Mouse (Mus musculus) thymus, postnatal 0 days (tissue): ENCODE results near the gene Gm26602. TPM values are rescaled to one million over a fixed set of nuclear protein-coding genes. Genes with fewer than 3 reads are reported as not detected.
A peak's percentile ranks its signal among the peaks of the same experiment; 100 is the strongest.
"Not testable (repeated sequence)": the region's sequence is repeated elsewhere in the genome, so short reads cannot be mapped to it uniquely, and the experiment has no call there.

Experiments
- DNase-seq: peaks from one replicate; pipeline ENCODE4 v3.0.0-alpha.2; 2015; ENCODE audit warnings: low spot score
- polyA plus RNA-seq: library from polyadenylated mRNA; unstranded; fragments of >200 nt; fragmentation: Nextera tagmentation; extraction: Ambion mirVana; gene quantifications from 2 replicates; pipeline ENCODE4 v1.2.1, GENCODE M21; 2015

Gm26602 gene
- polyA plus RNA-seq, 1 experiment from 2014 or later: 5.3 TPM

- not testable (repeated sequence) for DNase-seq
These were observed 25.7 kb upstream of the Gm26602 start for GRCm38 (mm10) chr10:79884938-79885337.

- no peak for DNase-seq
These were observed 24.6 kb upstream of the Gm26602 start, which contains the start of gene Elane for GRCm38 (mm10) chr10:79886054-79886453. Gene Elane (plus strand): TSS chr10:79886247.

DNA sequence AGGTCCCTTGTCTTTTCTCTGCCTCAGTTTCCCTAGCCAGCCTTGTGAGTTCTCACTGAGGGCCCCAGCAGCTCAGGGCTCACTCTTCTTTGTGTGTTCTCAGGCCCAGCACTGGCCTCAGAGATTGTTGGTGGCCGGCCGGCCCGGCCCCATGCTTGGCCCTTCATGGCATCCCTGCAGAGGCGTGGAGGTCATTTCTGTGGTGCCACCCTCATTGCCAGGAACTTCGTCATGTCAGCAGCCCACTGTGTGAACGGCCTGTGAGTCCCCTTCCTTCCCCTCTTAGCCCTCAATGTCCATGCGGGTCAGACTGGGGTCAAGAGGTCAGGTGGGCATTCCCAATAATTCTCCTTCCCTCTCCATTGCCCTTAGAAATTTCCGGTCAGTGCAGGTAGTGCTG is 24.0 kb upstream of the Gm26602 start:
- no peak for DNase-seq

GRCm38 (mm10) chr10:79889386-79889785 is 21.3 kb upstream of the Gm26602 start:
- no peak for DNase-seq

- DNase-seq: no peak
These were observed 20.0 kb upstream of the Gm26602 start, which contains the start of gene Cfd for GRCm38 (mm10) chr10:79890670-79891069. Gene Cfd (plus strand): TSS chr10:79890853.

DNA sequence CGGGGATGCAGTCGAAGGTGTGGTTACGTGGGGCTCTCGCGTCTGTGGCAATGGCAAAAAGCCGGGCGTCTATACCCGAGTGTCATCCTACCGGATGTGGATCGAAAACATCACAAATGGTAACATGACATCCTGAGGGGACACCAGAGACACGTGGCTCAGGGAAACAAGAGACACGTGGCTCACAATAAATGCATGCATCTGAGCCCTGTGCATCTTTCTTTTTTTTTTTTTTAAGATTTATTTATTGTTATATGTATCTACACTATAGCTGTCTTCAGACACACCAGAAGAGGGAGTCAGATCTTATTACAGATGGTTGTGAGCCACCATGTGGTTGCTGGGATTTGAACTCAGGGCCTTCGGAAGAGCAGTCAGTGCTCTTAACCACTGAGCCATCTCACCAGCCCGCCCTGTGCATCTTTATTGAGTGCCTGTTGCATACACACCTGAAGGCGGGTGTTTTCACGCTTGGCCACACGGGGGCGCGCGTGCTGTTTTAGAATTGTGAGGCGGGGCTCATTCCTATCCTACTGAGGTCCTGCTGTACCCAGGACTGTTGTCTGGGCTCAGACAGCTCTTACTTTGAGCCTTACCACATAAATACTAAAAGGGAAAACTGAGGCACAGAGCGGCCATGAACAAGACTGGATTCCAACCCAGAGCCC is 18.1 kb upstream of the Gm26602 start:
- peak; percentile 81 for DNase-seq

- no peak for DNase-seq
These were observed 14.3 kb upstream of the Gm26602 start for GRCm38 (mm10) chr10:79896306-79896705.

GRCm38 (mm10) chr10:79896814-79897213 is 13.8 kb upstream of the Gm26602 start:
- no peak for DNase-seq

DNA sequence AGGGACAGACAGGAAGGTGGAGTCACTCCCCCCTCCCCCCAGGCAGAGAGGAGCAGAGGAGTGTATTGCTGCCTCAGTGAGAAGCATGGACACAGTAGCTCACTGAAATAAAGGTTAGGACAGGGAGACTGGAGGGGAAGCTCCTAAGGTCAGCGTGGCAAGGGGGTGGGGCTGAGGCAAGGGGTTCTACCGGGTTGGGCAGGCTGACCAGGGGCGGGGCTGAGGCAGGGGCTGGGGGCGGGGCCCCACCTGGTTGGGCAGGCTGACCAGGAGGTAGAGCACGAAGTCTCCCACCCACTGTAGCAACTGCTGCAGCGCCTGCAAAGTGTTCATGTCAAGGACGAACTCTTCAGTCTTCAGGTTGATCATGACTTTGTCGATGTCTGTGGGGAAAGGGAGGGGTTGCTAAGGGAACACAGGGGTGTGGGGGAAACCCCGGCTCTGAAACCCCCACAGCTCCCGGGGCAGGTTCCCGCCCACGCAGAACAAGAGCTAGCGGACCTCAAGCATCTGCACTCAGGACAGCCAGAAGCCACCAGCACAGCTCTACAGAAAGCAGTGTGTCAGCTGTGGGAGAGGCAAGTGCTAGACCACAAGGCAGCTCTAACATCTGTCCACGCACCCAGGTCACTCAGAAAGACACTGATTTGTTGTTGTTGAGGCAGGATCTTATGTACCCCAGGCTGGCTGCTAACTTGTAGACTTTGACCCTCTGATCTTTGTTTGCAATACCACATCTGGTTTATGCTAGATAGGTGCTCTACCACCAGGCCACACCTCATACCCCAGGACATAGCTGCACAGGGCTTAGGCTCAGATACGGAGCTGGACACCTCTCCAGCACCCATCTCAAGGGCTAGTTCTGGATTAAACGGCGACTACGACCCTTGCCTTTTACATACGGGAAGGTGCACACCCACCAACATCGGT is 13.1 kb upstream of the Gm26602 start:
- no peak for DNase-seq

DNA sequence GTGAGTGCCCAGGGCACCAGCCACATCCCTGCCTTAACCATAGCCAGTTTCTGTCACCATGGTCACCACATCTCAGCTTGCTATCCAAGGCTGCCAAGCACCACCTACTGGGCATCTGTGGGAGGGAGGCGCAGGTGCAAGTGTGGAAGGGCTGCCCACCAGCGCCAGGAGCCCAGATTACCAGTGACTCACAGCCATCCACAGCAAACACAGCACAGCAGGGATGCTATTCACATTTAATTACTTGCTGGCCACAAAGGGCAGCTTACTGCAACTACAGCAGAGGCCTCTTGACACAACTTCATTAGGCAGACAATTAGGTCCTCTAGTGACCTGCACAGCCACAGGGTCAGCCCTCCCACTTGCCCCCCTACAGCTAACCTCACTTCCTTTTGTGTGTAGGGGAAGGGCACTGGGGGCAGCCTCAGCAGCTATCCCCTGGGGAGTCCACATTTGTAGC is 9.7 kb upstream of the Gm26602 start:
- DNase-seq: no peak

GRCm38 (mm10) chr10:79906712-79907111 is 3.9 kb upstream of the Gm26602 start:
- no peak for DNase-seq

DNA sequence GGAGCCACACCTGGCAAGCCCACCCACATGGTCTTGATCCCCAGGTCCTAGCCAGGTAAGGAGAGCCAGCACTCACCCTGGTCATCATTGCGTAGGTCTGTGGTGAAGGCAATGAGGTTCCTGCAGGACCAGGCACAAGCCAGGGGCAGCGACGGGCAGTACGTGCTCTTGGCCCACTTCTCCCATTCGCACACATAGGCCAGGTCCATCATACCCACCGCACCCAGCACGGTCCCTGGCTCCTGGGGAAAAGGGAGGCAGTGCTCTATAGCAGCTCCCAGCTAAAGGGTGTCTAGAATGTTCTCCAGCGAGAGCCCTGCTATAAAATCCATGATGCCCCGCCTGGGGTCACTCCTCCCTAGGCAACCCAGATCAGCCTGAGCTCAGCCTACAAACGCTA is 3.2 kb upstream of the Gm26602 start:
- no peak for DNase-seq

DNA sequence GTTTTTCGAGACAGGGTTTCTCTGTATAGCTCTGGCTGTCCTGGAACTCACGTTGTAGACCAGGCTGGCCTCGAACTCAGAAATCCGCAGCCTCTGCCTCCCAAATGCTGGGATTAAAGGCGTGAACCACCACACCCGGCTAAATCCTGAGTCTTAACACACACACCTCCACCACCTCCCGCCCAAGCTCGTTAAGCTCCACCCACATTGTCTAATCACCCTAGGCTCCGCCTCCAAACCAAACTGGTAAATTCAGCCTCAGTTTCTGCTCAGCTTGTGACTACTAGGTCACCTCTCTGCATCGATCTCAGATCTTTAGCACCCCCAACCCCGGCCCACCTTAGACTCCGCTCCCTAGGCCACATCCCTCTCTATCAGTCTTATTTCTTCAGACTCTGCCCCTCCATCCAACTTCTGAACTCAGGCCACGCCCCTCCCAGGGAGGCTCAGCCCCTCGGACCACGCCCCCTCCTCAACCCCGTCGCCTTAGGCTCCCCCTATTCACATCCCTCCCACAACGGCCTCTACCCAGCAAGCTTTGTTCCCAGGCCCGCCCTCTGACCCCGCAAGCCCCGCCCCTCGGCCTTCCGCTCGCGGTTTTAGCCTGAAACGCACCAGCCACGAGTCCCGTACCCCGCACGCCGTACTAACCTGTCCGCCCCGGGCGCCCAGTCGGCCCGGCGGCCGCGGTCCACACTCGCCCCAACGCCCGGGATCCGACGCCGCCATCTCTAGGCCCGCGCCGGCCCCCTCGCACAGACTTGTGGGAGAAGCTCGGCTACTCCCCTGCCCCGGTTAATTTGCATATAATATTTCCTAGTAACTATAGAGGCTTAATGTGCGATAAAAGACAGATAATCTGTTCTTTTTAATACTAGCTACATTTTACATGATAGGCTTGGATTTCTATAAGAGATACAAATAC is 2.2 kb upstream of the Gm26602 start, which contains the start of gene Med16:
Gene Med16, minus strand, starts transcription at position 757 of the 925 bp plus-strand sequence.
- DNase-seq: peak; percentile 97

DNA sequence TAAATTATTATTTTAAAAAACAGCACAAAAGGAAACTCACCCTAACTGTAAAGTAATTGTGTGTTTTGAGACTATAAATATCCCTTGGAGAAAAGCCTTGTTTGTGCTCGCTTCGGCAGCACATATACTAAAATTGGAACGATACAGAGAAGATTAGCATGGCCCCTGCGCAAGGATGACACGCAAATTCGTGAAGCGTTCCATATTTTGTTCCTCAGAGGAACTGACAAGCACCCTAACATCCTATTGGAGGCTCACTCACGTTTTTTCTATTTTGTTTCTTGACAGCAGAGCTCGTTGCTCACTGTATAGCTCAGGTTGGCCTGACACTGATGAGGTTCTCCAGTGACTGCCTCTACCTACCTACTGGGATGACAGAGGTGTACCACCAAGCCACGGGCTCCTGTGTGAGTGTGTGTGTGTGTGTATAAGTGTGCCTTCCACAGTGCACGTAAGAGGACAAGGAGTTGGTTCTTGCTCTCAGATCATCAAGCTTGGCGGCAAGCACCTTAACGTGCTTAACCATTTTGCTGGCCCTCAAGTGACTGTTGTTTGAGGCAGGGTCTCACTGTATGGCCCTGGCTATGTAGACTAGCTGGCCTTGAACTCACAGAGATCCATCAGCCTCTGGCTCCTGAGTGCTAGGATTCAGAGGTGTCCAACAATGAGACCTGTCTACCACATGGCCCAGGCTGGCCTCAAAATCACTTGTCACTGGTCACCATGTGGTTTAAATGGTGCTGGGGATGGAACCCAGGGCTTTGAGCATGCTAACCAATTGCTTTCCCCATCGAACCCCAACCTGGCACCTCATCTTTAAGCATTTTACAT is 1.3 kb upstream of the Gm26602 start:
- no peak for DNase-seq

- DNase-seq: no peak
These were observed 1.8 kb downstream of the Gm26602 start for GRCm38 (mm10) chr10:79912412-79912811.

- DNase-seq: no peak
These were observed 3.7 kb downstream of the Gm26602 start for GRCm38 (mm10) chr10:79914131-79914947.

GRCm38 (mm10) chr10:79914948-79915596 is 4.4 kb downstream of the Gm26602 start:
- DNase-seq: no peak

GRCm38 (mm10) chr10:79916081-79916480 is 5.4 kb downstream of the Gm26602 start:
- DNase-seq: no peak
